Mouse (Mus musculus): Measurements from ENCODE around the gene Adam23. TPM values are rescaled to one million over a fixed set of nuclear protein-coding genes. Genes with fewer than 3 reads are reported as not detected.

The Adam23 gene
- polyA plus RNA-seq, 1 experiment from 2014 or later: 9.3 TPM

- Histone ChIP-seq H3K4me2 (ENCODE audit: low read depth, low read length) (no peak overlapping the region), H3K4me1 (ENCODE audit: control insufficient read depth, insufficient read depth, low read length) (0 out of 2 replicates have a peak, but pooled peaks cover 4% of the 10 kb centered on the region), H3K36me3 (ENCODE audit: control insufficient read depth, insufficient read depth, low read length) (no peaks in the 10 kb centered on the region), H3K9me3 (ENCODE audit: control insufficient read depth, low read length) (no peaks in the 10 kb centered on the region), H3K9ac (ENCODE audit: low read depth, low read length) (no peak overlapping the region), H3K27me3 (replicated peaks; ENCODE audit: control insufficient read depth, insufficient read depth, low read length) (no peaks in the 10 kb centered on the region), H3K27ac (replicated peaks; ENCODE audit: low read depth, low read length) (no peak overlapping the region), H3K4me3 (ENCODE audit: low read depth, low read length) (no peak overlapping the region)
- DNase-seq (ENCODE audit: low spot score) (peak; percentile 44), ATAC-seq (ENCODE audit: low read depth) (peak; percentile 37; the same call in 1 of the 2 replicates)
- 50% methylated on average over 6 of the region's 6 CpGs for WGBS
Measured at GRCm38 (mm10) chr1:63573432-63573831, 127.7 kb downstream of the Adam23 start.

GRCm38 (mm10) chr1:63573864-63574611 lies 128.3 kb downstream of the Adam23 start:
- H3K4me1 ChIP-seq (ENCODE audit: control insufficient read depth, insufficient read depth, low read length): 0 out of 2 replicates have a peak, but pooled peaks cover 4% of the 10 kb centered on the region
- H3K9ac ChIP-seq (ENCODE audit: low read depth, low read length): no peak overlapping the region
- H3K27me3 ChIP-seq (replicated peaks; ENCODE audit: control insufficient read depth, insufficient read depth, low read length): no peaks in the 10 kb centered on the region
- no peaks in the 10 kb centered on the region for H3K36me3 ChIP-seq (ENCODE audit: control insufficient read depth, insufficient read depth, low read length)
- ATAC-seq (ENCODE audit: low read depth) (no peak), DNase-seq (ENCODE audit: low spot score) (no peak)
- no peak overlapping the region for H3K27ac ChIP-seq (replicated peaks; ENCODE audit: low read depth, low read length)
- no peaks in the 10 kb centered on the region for H3K9me3 ChIP-seq (ENCODE audit: control insufficient read depth, low read length)
- H3K4me2 ChIP-seq (ENCODE audit: low read depth, low read length): no peak overlapping the region
- 56% methylated on average over 12 of the region's 12 CpGs for WGBS
- no peak overlapping the region for H3K4me3 ChIP-seq (ENCODE audit: low read depth, low read length)

- Histone ChIP-seq H3K9me3 (ENCODE audit: control insufficient read depth, low read length) (no peaks in the 10 kb centered on the region), H3K4me3 (ENCODE audit: low read depth, low read length) (no peak overlapping the region), H3K27me3 (replicated peaks; ENCODE audit: control insufficient read depth, insufficient read depth, low read length) (no peaks in the 10 kb centered on the region), H3K27ac (replicated peaks; ENCODE audit: low read depth, low read length) (no peak overlapping the region), H3K4me2 (ENCODE audit: low read depth, low read length) (no peak overlapping the region), H3K4me1 (ENCODE audit: control insufficient read depth, insufficient read depth, low read length) (0 out of 2 replicates have a peak, but pooled peaks cover 4% of the 10 kb centered on the region), H3K9ac (ENCODE audit: low read depth, low read length) (no peak overlapping the region), H3K36me3 (ENCODE audit: control insufficient read depth, insufficient read depth, low read length) (no peaks in the 10 kb centered on the region)
- WGBS: 49% methylated on average over 5 of the region's 5 CpGs
- ATAC-seq (ENCODE audit: low read depth) (no peak), DNase-seq (ENCODE audit: low spot score) (no peak)
Measured at GRCm38 (mm10) chr1:63576803-63577202, 131.1 kb downstream of the Adam23 start.

- H3K4me1 ChIP-seq (ENCODE audit: control insufficient read depth, insufficient read depth, low read length): no peaks in the 10 kb centered on the region
Measured at GRCm38 (mm10) chr1:63579153-63579552, 133.5 kb downstream of the Adam23 start.

GRCm38 (mm10) chr1:63586869-63587268 lies 141.2 kb downstream of the Adam23 start:
- Histone ChIP-seq H3K4me1 (ENCODE audit: control insufficient read depth, insufficient read depth, low read length) (no peaks in the 10 kb centered on the region), H3K27me3 (replicated peaks; ENCODE audit: control insufficient read depth, insufficient read depth, low read length) (no peaks in the 10 kb centered on the region), H3K36me3 (ENCODE audit: control insufficient read depth, insufficient read depth, low read length) (no peaks in the 10 kb centered on the region), H3K4me3 (ENCODE audit: low read depth, low read length) (no peak overlapping the region), H3K4me2 (ENCODE audit: low read depth, low read length) (no peak overlapping the region), H3K27ac (replicated peaks; ENCODE audit: low read depth, low read length) (no peak overlapping the region), H3K9ac (ENCODE audit: low read depth, low read length) (no peak overlapping the region), H3K9me3 (ENCODE audit: control insufficient read depth, low read length) (no peaks in the 10 kb centered on the region)
- 78% methylated on average over 7 of the region's 7 CpGs for WGBS
- no peak for ATAC-seq (ENCODE audit: low read depth)
- no peak for DNase-seq (ENCODE audit: low spot score)

More at GRCm38 (mm10) chr1:63579153-63579552, 133.5 kb downstream of the Adam23 start:
- Histone ChIP-seq H3K9ac (ENCODE audit: low read depth, low read length) (no peak overlapping the region), H3K4me2 (ENCODE audit: low read depth, low read length) (no peak overlapping the region), H3K27me3 (replicated peaks; ENCODE audit: control insufficient read depth, insufficient read depth, low read length) (no peaks in the 10 kb centered on the region), H3K36me3 (ENCODE audit: control insufficient read depth, insufficient read depth, low read length) (no peaks in the 10 kb centered on the region), H3K27ac (replicated peaks; ENCODE audit: low read depth, low read length) (no peak overlapping the region), H3K9me3 (ENCODE audit: control insufficient read depth, low read length) (no peaks in the 10 kb centered on the region), H3K4me3 (ENCODE audit: low read depth, low read length) (no peak overlapping the region)
- WGBS: 80% methylated on average over 8 of the region's 8 CpGs
- DNase-seq (ENCODE audit: low spot score) (no peak), ATAC-seq (ENCODE audit: low read depth) (no peak)

GRCm38 (mm10) chr1:63603870-63604500 lies 158.3 kb downstream of the Adam23 start:
- no peaks in the 10 kb centered on the region for H3K4me1 ChIP-seq (ENCODE audit: control insufficient read depth, insufficient read depth, low read length)
- H3K4me2 ChIP-seq (ENCODE audit: low read depth, low read length): no peak overlapping the region
- H3K36me3 ChIP-seq (ENCODE audit: control insufficient read depth, insufficient read depth, low read length): no peaks in the 10 kb centered on the region
- no peaks in the 10 kb centered on the region for H3K9me3 ChIP-seq (ENCODE audit: control insufficient read depth, low read length)
- H3K4me3 ChIP-seq (ENCODE audit: low read depth, low read length): no peak overlapping the region
- WGBS: 52% methylated on average over 3 of the region's 3 CpGs
- DNase-seq (ENCODE audit: low spot score) (no peak), ATAC-seq (ENCODE audit: low read depth) (no peak)
- H3K9ac ChIP-seq (ENCODE audit: low read depth, low read length): no peak overlapping the region
- H3K27ac ChIP-seq (replicated peaks; ENCODE audit: low read depth, low read length): no peak overlapping the region
- H3K27me3 ChIP-seq (replicated peaks; ENCODE audit: control insufficient read depth, insufficient read depth, low read length): no peaks in the 10 kb centered on the region

GRCm38 (mm10) chr1:63609613-63610012 lies 163.9 kb downstream of the Adam23 start:
- H3K27me3 ChIP-seq (replicated peaks; ENCODE audit: control insufficient read depth, insufficient read depth, low read length): no peaks in the 10 kb centered on the region
- H3K4me2 ChIP-seq (ENCODE audit: low read depth, low read length): no peak overlapping the region
- H3K27ac ChIP-seq (replicated peaks; ENCODE audit: low read depth, low read length): no peak overlapping the region
- no peaks in the 10 kb centered on the region for H3K36me3 ChIP-seq (ENCODE audit: control insufficient read depth, insufficient read depth, low read length)
- H3K4me3 ChIP-seq (ENCODE audit: low read depth, low read length): no peak overlapping the region
- no peaks in the 10 kb centered on the region for H3K9me3 ChIP-seq (ENCODE audit: control insufficient read depth, low read length)
- no peak overlapping the region for H3K9ac ChIP-seq (ENCODE audit: low read depth, low read length)
- WGBS: 91% methylated on average over 4 of the region's 4 CpGs
- DNase-seq (ENCODE audit: low spot score) (no peak), ATAC-seq (ENCODE audit: low read depth) (no peak)
- no peaks in the 10 kb centered on the region for H3K4me1 ChIP-seq (ENCODE audit: control insufficient read depth, insufficient read depth, low read length)

- H3K4me2 ChIP-seq (ENCODE audit: low read depth, low read length): no peak overlapping the region
- no peaks in the 10 kb centered on the region for H3K4me1 ChIP-seq (ENCODE audit: control insufficient read depth, insufficient read depth, low read length)
- no peaks in the 10 kb centered on the region for H3K27me3 ChIP-seq (replicated peaks; ENCODE audit: control insufficient read depth, insufficient read depth, low read length)
- no peak overlapping the region for H3K4me3 ChIP-seq (ENCODE audit: low read depth, low read length)
- no peak overlapping the region for H3K27ac ChIP-seq (replicated peaks; ENCODE audit: low read depth, low read length)
- ATAC-seq (ENCODE audit: low read depth) (no peak), DNase-seq (ENCODE audit: low spot score) (peak; percentile 75)
- no peak overlapping the region for H3K9ac ChIP-seq (ENCODE audit: low read depth, low read length)
- no peaks in the 10 kb centered on the region for H3K9me3 ChIP-seq (ENCODE audit: control insufficient read depth, low read length)
- H3K36me3 ChIP-seq (ENCODE audit: control insufficient read depth, insufficient read depth, low read length): no peaks in the 10 kb centered on the region
- WGBS: 1% methylated on average over 10 of the region's 11 CpGs
Measured at GRCm38 (mm10) chr1:63614594-63614993, 168.9 kb downstream of the Adam23 start.

Measured in embryonic facial prominence, embryonic 14.5 days (tissue).